7 mouse cellular contexts compared by ENCODE assay signal in the genomic region with DNA sequence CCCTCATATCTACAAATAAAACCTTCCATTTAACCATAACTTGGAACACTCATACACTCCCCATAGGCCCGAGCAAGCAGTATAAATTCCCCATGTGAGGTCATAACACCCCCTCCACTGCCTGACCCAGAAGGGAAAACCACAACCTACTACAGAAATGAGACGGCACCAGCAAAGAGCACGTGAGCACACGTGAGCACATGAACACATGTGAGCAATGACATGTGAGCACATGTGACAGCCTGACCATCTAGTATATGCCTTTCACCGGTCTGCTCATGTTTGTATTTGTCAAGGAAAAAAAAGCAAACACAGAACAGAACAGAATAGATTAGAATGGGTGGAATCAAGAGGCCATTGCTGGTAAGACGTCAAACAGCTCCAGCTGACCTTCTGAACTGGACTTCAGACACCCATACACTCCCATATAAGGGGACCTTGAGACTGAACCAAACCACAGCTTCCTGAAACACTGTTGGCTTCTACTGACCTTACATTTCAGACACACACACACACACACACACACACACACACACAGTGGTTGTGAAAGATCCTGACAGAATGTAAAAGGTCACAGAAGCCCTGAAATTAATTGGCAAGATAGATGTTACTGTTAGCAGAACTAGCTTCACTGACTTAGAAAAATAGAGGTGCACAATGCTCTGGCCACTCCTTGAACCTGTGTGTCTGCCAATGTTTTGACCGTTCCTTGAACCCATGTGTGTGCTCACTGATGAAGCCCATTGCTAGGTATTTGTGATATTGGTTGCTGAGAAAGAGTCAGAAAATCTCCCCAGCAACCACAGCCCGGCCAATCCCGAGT.
A peak's percentile ranks its signal among the peaks of the same experiment; 100 is the strongest.
DNase-seq lines count a peak whose midpoint lies in the region; ATAC-seq lines count a peak whose summit lies in the region.
"Not testable (repeated sequence)": the region's sequence is repeated elsewhere in the genome, so short reads cannot be mapped to it uniquely, and the experiment has no call there.

No protein-coding gene starts in this region.

- H3K9ac ChIP-seq in embryonic facial prominence, embryonic 15.5 days; kidney, embryonic 15.5 days: not testable (repeated sequence)

- not testable (repeated sequence) for H3K27me3 ChIP-seq in embryonic facial prominence, embryonic 15.5 days; kidney, embryonic 15.5 days

- H3K9me3 ChIP-seq in embryonic facial prominence, embryonic 15.5 days (replicated peaks): not testable (repeated sequence)
- H3K9me3 ChIP-seq in kidney, embryonic 15.5 days (replicated peaks): peaks cover 24% of the 10 kb centered on the region

- peak; percentile 42 for DNase-seq in adrenal gland, adult 8-10 months
- DNase-seq in layer of hippocampus, adult 9-11 months: peak; percentile 26
- DNase-seq in lung, postnatal 25 days (ENCODE audit: low spot score): peak; percentile 2

- ATAC-seq in embryonic facial prominence, embryonic 15.5 days (ENCODE audit: insufficient number of reproducible peaks, low FRiP score, low TSS enrichment, low read depth): 0 out of 2 replicates have a peak, but pooled peaks have one; percentile 6
- peak; percentile 63 for ATAC-seq in inflammation-experienced regulatory T-cells, adult 6 months
- ATAC-seq in kidney, embryonic 15.5 days (replicated peaks; ENCODE audit: low FRiP score): peak; percentile 35
- ATAC-seq in monocyte, adult 5-6 weeks (replicated peaks; ENCODE audit: insufficient number of reproducible peaks, low FRiP score, low TSS enrichment, poor library complexity, severe bottlenecking): peak; percentile 85

- not testable (repeated sequence) for H3K4me1 ChIP-seq in embryonic facial prominence, embryonic 15.5 days; kidney, embryonic 15.5 days

- WGBS in embryonic facial prominence, embryonic 15.5 days: 78% methylated on average over 9 of the region's 9 CpGs
- 83% methylated on average over 9 of the region's 9 CpGs for WGBS in kidney, embryonic 15.5 days

- not testable (repeated sequence) for H3K4me2 ChIP-seq in embryonic facial prominence, embryonic 15.5 days (replicated peaks); kidney, embryonic 15.5 days

- H3K36me3 ChIP-seq in embryonic facial prominence, embryonic 15.5 days; kidney, embryonic 15.5 days: not testable (repeated sequence)

- H3K27ac ChIP-seq in embryonic facial prominence, embryonic 15.5 days (replicated peaks); kidney, embryonic 15.5 days: not testable (repeated sequence)

- not testable (repeated sequence) for H3K4me3 ChIP-seq in embryonic facial prominence, embryonic 15.5 days (replicated peaks); kidney, embryonic 15.5 days (replicated peaks)

Comparison
In these comparisons a context has a peak if more than half of its experiments do, and no peak if none do; other contexts are left out.
1. ATAC-seq: peak in every context shown above with its lines; median percentile 85 in monocyte, adult 5-6 weeks; 63 in inflammation-experienced regulatory T-cells, adult 6 months; 35 in kidney, embryonic 15.5 days; 6 in embryonic facial prominence, embryonic 15.5 days.